Mouse (Mus musculus): Measurements from ENCODE around the gene Olfr414. TPM values are rescaled to one million over a fixed set of nuclear protein-coding genes. Genes with fewer than 3 reads are reported as not detected.

Gene Olfr414
- polyA plus RNA-seq (2012; rRNA removed), result not detected in 2 replicates

GRCm38 (mm10) chr1:174423764-174424163 lies at the start of gene Olfr414:
Gene Olfr414, plus strand, starts transcription at chr1:174424064.
- TF ChIP-seq CTCF (IDR thresholded peaks at IDR 0.05; ENCODE audit: borderline replicate concordance, extremely low read depth, insufficient read depth, insufficient read length), result no peak
- TF ChIP-seq POLR2A (IDR thresholded peaks at IDR 0.05; ENCODE audit: borderline replicate concordance, extremely low read depth, insufficient read depth, insufficient read length, poor library complexity, severe bottlenecking), result no peak
- DNase-seq (ENCODE audit: low read depth), result no peak

- no peak for DNase-seq (ENCODE audit: low read depth)
- TF ChIP-seq POLR2A (IDR thresholded peaks at IDR 0.05; ENCODE audit: borderline replicate concordance, extremely low read depth, insufficient read depth, insufficient read length, poor library complexity, severe bottlenecking) (no peak), CTCF (IDR thresholded peaks at IDR 0.05; ENCODE audit: borderline replicate concordance, extremely low read depth, insufficient read depth, insufficient read length) (no peak)
Observed at GRCm38 (mm10) chr1:174390746-174391145, 33.1 kb upstream of the Olfr414 start, which contains the start of gene Olfr248. Gene Olfr248, plus strand, starts transcription at chr1:174391046.

- DNase-seq (ENCODE audit: low read depth), result no peak
- no peak for TF ChIP-seq POLR2A (IDR thresholded peaks at IDR 0.05; ENCODE audit: borderline replicate concordance, extremely low read depth, insufficient read depth, insufficient read length, poor library complexity, severe bottlenecking)
- TF ChIP-seq CTCF (IDR thresholded peaks at IDR 0.05; ENCODE audit: borderline replicate concordance, extremely low read depth, insufficient read depth, insufficient read length), result no peak
Observed at GRCm38 (mm10) chr1:174422959-174423358, 905 bp upstream of the Olfr414 start.

GRCm38 (mm10) chr1:174426180-174426986 lies 2.5 kb downstream of the Olfr414 start:
- TF ChIP-seq CTCF (IDR thresholded peaks at IDR 0.05; ENCODE audit: borderline replicate concordance, extremely low read depth, insufficient read depth, insufficient read length) (no peak), POLR2A (IDR thresholded peaks at IDR 0.05; ENCODE audit: borderline replicate concordance, extremely low read depth, insufficient read depth, insufficient read length, poor library complexity, severe bottlenecking) (no peak)
- DNase-seq (ENCODE audit: low read depth), result no peak

GRCm38 (mm10) chr1:174427402-174427801 lies 3.5 kb downstream of the Olfr414 start:
- TF ChIP-seq POLR2A (IDR thresholded peaks at IDR 0.05; ENCODE audit: borderline replicate concordance, extremely low read depth, insufficient read depth, insufficient read length, poor library complexity, severe bottlenecking) (no peak), CTCF (IDR thresholded peaks at IDR 0.05; ENCODE audit: borderline replicate concordance, extremely low read depth, insufficient read depth, insufficient read length) (no peak)
- no peak for DNase-seq (ENCODE audit: low read depth)

- TF ChIP-seq CTCF (IDR thresholded peaks at IDR 0.05; ENCODE audit: borderline replicate concordance, extremely low read depth, insufficient read depth, insufficient read length), result no peak
- DNase-seq (ENCODE audit: low read depth), result no peak
Observed at GRCm38 (mm10) chr1:174428407-174428806, 4.5 kb downstream of the Olfr414 start.

- TF ChIP-seq POLR2A (IDR thresholded peaks at IDR 0.05; ENCODE audit: borderline replicate concordance, extremely low read depth, insufficient read depth, insufficient read length, poor library complexity, severe bottlenecking) (no peak), CTCF (IDR thresholded peaks at IDR 0.05; ENCODE audit: borderline replicate concordance, extremely low read depth, insufficient read depth, insufficient read length) (no peak)
- no peak for DNase-seq (ENCODE audit: low read depth)
Observed at GRCm38 (mm10) chr1:174434121-174434520, 10.3 kb downstream of the Olfr414 start.

GRCm38 (mm10) chr1:174441782-174442181 lies 17.9 kb downstream of the Olfr414 start, which contains the start of gene Olfr220:
Gene Olfr220, plus strand, starts transcription at chr1:174442082.
- TF ChIP-seq CTCF (IDR thresholded peaks at IDR 0.05; ENCODE audit: borderline replicate concordance, extremely low read depth, insufficient read depth, insufficient read length) (no peak), POLR2A (IDR thresholded peaks at IDR 0.05; ENCODE audit: borderline replicate concordance, extremely low read depth, insufficient read depth, insufficient read length, poor library complexity, severe bottlenecking) (no peak)
- DNase-seq (ENCODE audit: low read depth), result no peak

- no peak for DNase-seq (ENCODE audit: low read depth)
- TF ChIP-seq POLR2A (IDR thresholded peaks at IDR 0.05; ENCODE audit: borderline replicate concordance, extremely low read depth, insufficient read depth, insufficient read length, poor library complexity, severe bottlenecking) (no peak), CTCF (IDR thresholded peaks at IDR 0.05; ENCODE audit: borderline replicate concordance, extremely low read depth, insufficient read depth, insufficient read length) (no peak)
Observed at GRCm38 (mm10) chr1:174455100-174455499, 31.2 kb downstream of the Olfr414 start.

- TF ChIP-seq POLR2A (IDR thresholded peaks at IDR 0.05; ENCODE audit: borderline replicate concordance, extremely low read depth, insufficient read depth, insufficient read length, poor library complexity, severe bottlenecking) (no peak), CTCF (IDR thresholded peaks at IDR 0.05; ENCODE audit: borderline replicate concordance, extremely low read depth, insufficient read depth, insufficient read length) (no peak)
- DNase-seq (ENCODE audit: low read depth), result no peak
Observed at GRCm38 (mm10) chr1:174465385-174465784, 41.5 kb downstream of the Olfr414 start.

GRCm38 (mm10) chr1:174466240-174466639 lies 42.4 kb downstream of the Olfr414 start:
- TF ChIP-seq CTCF (IDR thresholded peaks at IDR 0.05; ENCODE audit: borderline replicate concordance, extremely low read depth, insufficient read depth, insufficient read length) (0 out of 2 replicates have a peak, but pooled peaks have one; percentile 2), POLR2A (IDR thresholded peaks at IDR 0.05; ENCODE audit: borderline replicate concordance, extremely low read depth, insufficient read depth, insufficient read length, poor library complexity, severe bottlenecking) (no peak)
- DNase-seq (ENCODE audit: low read depth), result peak; percentile 64

GRCm38 (mm10) chr1:174469736-174470135 lies 45.9 kb downstream of the Olfr414 start:
- DNase-seq (ENCODE audit: low read depth), result peak; percentile 89
- no peak for TF ChIP-seq POLR2A (IDR thresholded peaks at IDR 0.05; ENCODE audit: borderline replicate concordance, extremely low read depth, insufficient read depth, insufficient read length, poor library complexity, severe bottlenecking)
- peak; percentile 87; the same call in 1 of the 2 replicates for TF ChIP-seq CTCF (IDR thresholded peaks at IDR 0.05; ENCODE audit: borderline replicate concordance, extremely low read depth, insufficient read depth, insufficient read length)
